Mouse (Mus musculus) stomach, embryonic 14.5 days (tissue): ENCODE measurements around the gene Gm21680. TPM values are rescaled to one million over a fixed set of nuclear protein-coding genes. Genes with fewer than 3 reads are reported as not detected.
"Not testable (repeated sequence)": the region's sequence is repeated elsewhere in the genome, so short reads cannot be mapped to it uniquely, and the experiment has no call there.

Experiments
- ATAC-seq: fragments of 200-750 bp; cut with Nextera tagmentation; 2 replicates; pipeline ENCODE4 v1.8.0; 2017; ENCODE audit warnings: low read depth, moderate TSS enrichment; ENCODE audit not compliant: insufficient number of reproducible peaks, insufficient read depth, low FRiP score
- H3K27ac ChIP-seq: fragments of 300-500 bp; sonication (generic); 2 replicates; pipeline ENCODE4 v1.5.1; 2014; ENCODE audit warnings: mild to moderate bottlenecking, low read length, moderate library complexity, mixed read lengths
- H3K27me3 ChIP-seq: fragments of 300-500 bp; sonication (generic); 2 replicates; pipeline ENCODE4 v1.6.1; 2014; ENCODE audit warnings: low read length, control low read depth, mixed read lengths; ENCODE audit not compliant: control insufficient read depth, insufficient read depth
- H3K36me3 ChIP-seq: fragments of 300-500 bp; sonication (generic); 2 replicates; pipeline ENCODE4 v1.6.1; 2014; ENCODE audit warnings: mild to moderate bottlenecking, control low read depth, low read length, moderate library complexity, mixed read lengths; ENCODE audit not compliant: control insufficient read depth, insufficient read depth
- H3K4me1 ChIP-seq: fragments of 300-500 bp; sonication (generic); 2 replicates; pipeline ENCODE4 v1.6.1; 2014; ENCODE audit warnings: low read length, control low read depth, mixed read lengths; ENCODE audit not compliant: control insufficient read depth, insufficient read depth
- H3K4me2 ChIP-seq: fragments of 300-500 bp; sonication (generic); replicated peaks from 2 replicates; pipeline ENCODE4 v1.6.1; 2014; ENCODE audit warnings: low read depth, low read length, control low read depth
- H3K4me3 ChIP-seq: fragments of 300-500 bp; sonication (generic); 2 replicates; pipeline ENCODE4 v1.5.1; 2014; ENCODE audit warnings: low read depth, low read length, control low read depth
- H3K9ac ChIP-seq: fragments of 300-500 bp; sonication (generic); replicated peaks from 2 replicates; pipeline ENCODE4 v1.6.1; 2014; ENCODE audit warnings: low read depth, mild to moderate bottlenecking, control low read depth, low read length, moderate library complexity, mixed read lengths
- H3K9me3 ChIP-seq: fragments of 300-500 bp; sonication (generic); 2 replicates; pipeline ENCODE4 v1.6.1; 2016; ENCODE audit warnings: low read depth, low read length, control low read depth; ENCODE audit not compliant: control insufficient read depth
- WGBS: fragments of 180-500 bp; shearing (Covaris S2); extraction: QIAGEN DNeasy Blood & Tissue Kit; methylation state at CpG from one replicate; pipeline ENCODE4 v1.1.7; 2014; 5-methylcytosine and 5-hydroxymethylcytosine counted together
- polyA plus RNA-seq: library from polyadenylated mRNA; unstranded; fragments of >200 nt; fragmentation: Nextera tagmentation; extraction: Ambion mirVana; gene quantifications from 2 replicates; pipeline ENCODE4 v1.2.1, GENCODE M21; 2014

Gm21680 gene
- polyA plus RNA-seq, 1 experiment from 2014 or later: 0.22 TPM

DNA sequence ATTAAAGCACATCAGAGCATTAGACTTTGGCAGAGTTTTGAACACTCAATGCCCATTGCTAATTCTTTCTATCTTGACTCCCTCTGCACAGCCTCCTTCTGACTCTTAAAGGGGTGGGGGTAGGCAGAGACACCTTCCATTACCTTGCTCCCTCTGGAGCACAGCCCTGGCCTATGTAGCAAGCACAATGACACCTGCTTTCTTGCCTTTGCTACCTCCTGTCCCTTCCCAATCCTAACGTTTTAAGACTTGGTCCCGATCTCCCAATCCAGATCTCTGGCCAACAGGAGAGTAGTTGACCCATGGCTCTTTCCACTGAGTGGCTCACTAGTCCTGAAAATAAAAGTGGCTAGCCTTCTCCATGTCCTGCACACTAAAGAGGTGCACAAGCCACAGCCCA, 27.1 kb downstream of the Gm21680 start:
- not testable (repeated sequence) for ATAC-seq, H3K27me3 ChIP-seq, H3K36me3 ChIP-seq, H3K4me3 ChIP-seq, H3K4me1 ChIP-seq, H3K4me2 ChIP-seq, H3K9ac ChIP-seq, H3K9me3 ChIP-seq, H3K27ac ChIP-seq
- 87% methylated on average over 2 of the region's 2 CpGs for WGBS

- not testable (repeated sequence) for H3K9ac ChIP-seq, H3K27me3 ChIP-seq, H3K27ac ChIP-seq, H3K9me3 ChIP-seq, H3K36me3 ChIP-seq, ATAC-seq, H3K4me3 ChIP-seq, H3K4me2 ChIP-seq, H3K4me1 ChIP-seq
- WGBS: 55% methylated on average over 2 of the region's 2 CpGs
Observed at GRCm38 (mm10) chr5:25942281-25942680, 30.2 kb downstream of the Gm21680 start, which contains the start of gene Gm21663. Gene Gm21663, minus strand, starts transcription at chr5:25942381.

Other genes starting within 250 kb of the Gm21680 start
- gene Actr3b, start 212.7 kb downstream of the Gm21680 start, polyA plus RNA-seq: 4.4 and 4.5 TPM in 2 replicates
- 0.26 TPM in 1 of 2 replicates, not detected in the other for gene Gm21663, start 30.3 kb downstream of the Gm21680 start, polyA plus RNA-seq
- 0.11 and 0.17 TPM in 2 replicates for gene Gm21671, start 18.2 kb downstream of the Gm21680 start, polyA plus RNA-seq
- gene Gm21698, start 16.0 kb upstream of the Gm21680 start, polyA plus RNA-seq: 0.15 and 0.32 TPM in 2 replicates
- gene Gm1979, start 32.1 kb upstream of the Gm21680 start, polyA plus RNA-seq: 0.13 and 0.23 TPM in 2 replicates
- 0.34 TPM in 1 of 2 replicates, not detected in the other for gene Gm5862, start 50.3 kb upstream of the Gm21680 start, polyA plus RNA-seq
- gene Speer4a, start 66.9 kb upstream of the Gm21680 start, polyA plus RNA-seq: 0.18 and 0.52 TPM in 2 replicates
- 0.17 TPM in 1 of 2 replicates, not detected in the other for gene Gm7347, start 85.9 kb upstream of the Gm21680 start, polyA plus RNA-seq
- 0.09 TPM in 1 of 2 replicates, not detected in the other for gene Gm10471, start 116.6 kb upstream of the Gm21680 start, polyA plus RNA-seq
- gene 5031410I06Rik, start 132.7 kb upstream of the Gm21680 start, polyA plus RNA-seq: 0.24 and 0.32 TPM in 2 replicates
- 0.14 and 0.22 TPM in 2 replicates for gene Gm10220, start 148.8 kb upstream of the Gm21680 start, polyA plus RNA-seq